Mouse (Mus musculus): ENCODE results near the gene Cenpp. TPM values are rescaled to one million over a fixed set of nuclear protein-coding genes. Genes with fewer than 3 reads are reported as not detected.

Gene Cenpp
- total and polyA plus RNA-seq, 3 experiments = 0.57 to 2.4 (median 1.8) TPM

DNA sequence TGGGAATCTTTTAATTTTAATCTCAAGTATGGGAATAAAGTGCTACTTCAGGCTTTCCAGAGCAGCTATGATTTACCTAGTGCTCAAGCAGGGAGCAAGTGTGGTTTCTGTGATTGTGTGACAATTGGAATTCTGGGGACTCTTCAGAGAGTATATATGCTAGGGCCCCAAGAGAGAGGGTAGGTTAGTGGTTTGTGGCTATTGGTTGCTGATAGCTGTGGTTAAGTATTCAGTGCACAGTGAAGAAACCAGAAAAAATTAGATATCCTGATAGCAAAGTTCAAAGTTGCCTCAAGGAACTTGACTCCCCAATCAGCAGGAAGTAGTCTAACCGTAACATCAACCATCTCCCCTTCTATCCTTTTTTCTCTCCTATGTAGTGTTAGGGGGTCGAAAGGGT is 25.2 kb upstream of the Cenpp start:
- Histone ChIP-seq H3K79me2 (replicated peaks; ENCODE audit: control insufficient read depth, insufficient read depth, low read length) (0 out of 2 replicates have a peak, but pooled peaks cover 2% of the 10 kb centered on the region), H3K36me3 (ENCODE audit: control insufficient read depth, insufficient read depth, low read length) (no peaks in the 10 kb centered on the region; the same call in none of the 2 replicates), H3K9ac (ENCODE audit: low read depth, low read length) (no peak overlapping the region), H3K27ac (no peak overlapping the region), H3K4me3 (no peak overlapping the region), H3K4me1 (ENCODE audit: control insufficient read depth, insufficient read depth, low read length) (peaks cover 5% of the 10 kb centered on the region), H3K27me3 (ENCODE audit: control insufficient read depth, insufficient read depth, low read length) (no peaks in the 10 kb centered on the region)
- WGBS = 84% methylated on average over 2 of the region's 2 CpGs
- DNase-seq = no peak
- TF ChIP-seq EP300 (IDR thresholded peaks at IDR 0.05; ENCODE audit: insufficient read depth, low read depth, low read length) = no peak
- no peak for TF ChIP-seq CTCF (IDR thresholded peaks at IDR 0.05)
- no peak for TF ChIP-seq POLR2A (IDR thresholded peaks at IDR 0.05; ENCODE audit: insufficient read depth, low read depth, low read length)
- intact Hi-C loops (cut with DNase I) = loop anchor here (2.0 kb wide), 1 partner anchor 21 kb away; no protein-coding TSS in a partner anchor

DNA sequence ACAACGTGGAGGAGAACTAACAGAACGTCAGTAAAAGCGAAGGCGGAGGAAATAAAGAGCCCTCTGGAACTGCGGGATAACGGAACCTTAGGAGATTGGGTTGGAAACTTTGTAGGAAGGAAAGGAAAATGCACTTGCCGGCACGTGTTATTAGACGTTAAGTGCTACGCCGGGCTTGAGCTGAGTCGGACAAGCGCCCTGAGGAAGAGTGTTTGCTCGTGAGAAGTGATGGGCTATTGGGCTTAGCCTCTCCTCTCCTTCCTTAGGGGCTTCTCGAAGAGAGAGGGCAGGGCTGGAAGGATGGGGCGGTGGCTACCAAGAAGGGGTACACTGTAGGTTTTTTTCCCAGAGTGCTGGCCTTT is 576 bp upstream of the Cenpp start:
- Histone ChIP-seq H3K27ac (peak overlapping the region; percentile 83), H3K9ac (ENCODE audit: low read depth, low read length) (peak overlapping the region; percentile 85)

DNA sequence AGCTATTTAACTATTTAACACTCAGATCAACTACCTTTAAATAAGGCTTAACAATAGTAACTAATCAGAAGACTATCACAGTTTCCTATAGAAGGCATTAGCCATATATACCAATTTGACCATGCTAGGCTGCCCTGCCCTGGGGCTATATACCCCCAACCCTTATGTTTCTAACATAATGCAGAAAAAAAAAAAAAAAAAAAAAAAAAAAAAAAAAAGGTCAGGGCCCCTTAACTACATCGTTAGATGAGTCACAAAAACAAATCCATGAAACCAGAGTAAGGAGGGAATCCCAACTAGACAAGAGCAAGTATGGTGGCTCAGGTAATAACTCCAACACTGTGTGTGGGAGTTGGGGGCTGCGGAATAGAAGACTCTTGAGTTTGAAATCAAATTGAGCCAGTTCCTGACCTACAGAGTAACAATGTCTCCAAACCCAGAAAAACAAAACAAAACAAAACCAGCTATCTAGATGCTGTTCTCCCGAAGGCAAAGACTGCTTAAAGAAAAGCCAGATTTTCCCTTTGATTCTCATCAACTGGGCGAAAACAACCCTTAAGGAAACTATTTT is 719 bp downstream of the Cenpp start:
- H3K4me3 ChIP-seq = peak overlapping the region; percentile 76
- no peak overlapping the region for H3K27ac ChIP-seq
- TF ChIP-seq POLR2A (IDR thresholded peaks at IDR 0.05; ENCODE audit: insufficient read depth, low read depth, low read length) (no peak), CTCF (IDR thresholded peaks at IDR 0.05) (no peak), EP300 (IDR thresholded peaks at IDR 0.05; ENCODE audit: insufficient read depth, low read depth, low read length) (no peak)
- H3K9ac ChIP-seq (ENCODE audit: low read depth, low read length) = no peak overlapping the region
- no peaks in the 10 kb centered on the region; the same call in 1 of the 2 replicates for H3K36me3 ChIP-seq (ENCODE audit: control insufficient read depth, insufficient read depth, low read length)
- H3K4me1 ChIP-seq (ENCODE audit: control insufficient read depth, insufficient read depth, low read length) = peaks cover 2% of the 10 kb centered on the region; the same call in 1 of the 2 replicates
- H3K27me3 ChIP-seq (ENCODE audit: control insufficient read depth, insufficient read depth, low read length) = no peaks in the 10 kb centered on the region
- DNase-seq = no peak
- intact Hi-C loops (cut with DNase I) = loop anchor here (5.0 kb wide), 1 partner anchor 435 kb away; the partner anchor contains the start of gene Card19
- H3K79me2 ChIP-seq (replicated peaks; ENCODE audit: control insufficient read depth, insufficient read depth, low read length) = no peaks in the 10 kb centered on the region
- 3% methylated on average over 4 of the region's 4 CpGs for WGBS

More for the DNA sequence above, 576 bp upstream of the Cenpp start:
- Histone ChIP-seq H3K79me2 (replicated peaks; ENCODE audit: control insufficient read depth, insufficient read depth, low read length) (no peaks in the 10 kb centered on the region), H3K4me1 (ENCODE audit: control insufficient read depth, insufficient read depth, low read length) (peaks cover 2% of the 10 kb centered on the region; the same call in 1 of the 2 replicates), H3K27me3 (ENCODE audit: control insufficient read depth, insufficient read depth, low read length) (no peaks in the 10 kb centered on the region), H3K36me3 (ENCODE audit: control insufficient read depth, insufficient read depth, low read length) (no peaks in the 10 kb centered on the region; the same call in 1 of the 2 replicates), H3K4me3 (peak overlapping the region; percentile 76)
- DNase-seq = peak in 1 of 2 experiments; percentile 67
- TF ChIP-seq CTCF (IDR thresholded peaks at IDR 0.05) = no peak
- TF ChIP-seq POLR2A (IDR thresholded peaks at IDR 0.05; ENCODE audit: insufficient read depth, low read depth, low read length) = peak; percentile 75
- intact Hi-C loops (cut with DNase I) = loop anchor here (5.0 kb wide), 1 partner anchor 436 kb away; the partner anchor contains the start of gene Card19
- WGBS = under 1% methylated on average over 16 of the region's 16 CpGs

DNA sequence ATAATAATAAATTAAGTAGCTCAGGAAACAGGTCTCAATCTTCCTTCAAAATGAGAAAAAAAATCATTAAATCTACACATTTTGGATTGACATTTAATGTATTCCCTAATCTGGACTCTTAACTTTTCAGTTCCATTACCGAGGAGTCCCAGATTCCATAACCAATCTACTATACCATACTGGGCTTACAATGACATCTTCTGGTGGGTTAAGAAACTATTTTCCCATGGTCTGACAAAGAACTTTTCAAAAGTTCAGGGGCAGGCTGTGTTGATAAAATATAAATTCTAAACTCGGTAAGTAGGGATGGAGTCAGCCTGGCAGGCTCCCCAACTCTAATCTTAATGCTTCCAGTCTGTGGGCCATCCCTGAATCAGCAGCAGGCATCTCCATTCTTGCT is 1.4 kb downstream of the Cenpp start:
- H3K27me3 ChIP-seq (ENCODE audit: control insufficient read depth, insufficient read depth, low read length) = no peaks in the 10 kb centered on the region
- H3K4me3 ChIP-seq = no peak overlapping the region
- H3K27ac ChIP-seq = no peak overlapping the region
- no peak for DNase-seq
- peaks cover 2% of the 10 kb centered on the region; the same call in 1 of the 2 replicates for H3K4me1 ChIP-seq (ENCODE audit: control insufficient read depth, insufficient read depth, low read length)
- TF ChIP-seq EP300 (IDR thresholded peaks at IDR 0.05; ENCODE audit: insufficient read depth, low read depth, low read length) (no peak), CTCF (IDR thresholded peaks at IDR 0.05) (no peak), POLR2A (IDR thresholded peaks at IDR 0.05; ENCODE audit: insufficient read depth, low read depth, low read length) (no peak)
- H3K79me2 ChIP-seq (replicated peaks; ENCODE audit: control insufficient read depth, insufficient read depth, low read length) = no peaks in the 10 kb centered on the region
- H3K9ac ChIP-seq (ENCODE audit: low read depth, low read length) = no peak overlapping the region
- WGBS = 18% methylated on average over 2 of the region's 2 CpGs
- no peaks in the 10 kb centered on the region; the same call in 1 of the 2 replicates for H3K36me3 ChIP-seq (ENCODE audit: control insufficient read depth, insufficient read depth, low read length)
- intact Hi-C loops (cut with DNase I) = loop anchor here (5.0 kb wide), 1 partner anchor 434 kb away; the partner anchor contains the start of gene Card19

DNA sequence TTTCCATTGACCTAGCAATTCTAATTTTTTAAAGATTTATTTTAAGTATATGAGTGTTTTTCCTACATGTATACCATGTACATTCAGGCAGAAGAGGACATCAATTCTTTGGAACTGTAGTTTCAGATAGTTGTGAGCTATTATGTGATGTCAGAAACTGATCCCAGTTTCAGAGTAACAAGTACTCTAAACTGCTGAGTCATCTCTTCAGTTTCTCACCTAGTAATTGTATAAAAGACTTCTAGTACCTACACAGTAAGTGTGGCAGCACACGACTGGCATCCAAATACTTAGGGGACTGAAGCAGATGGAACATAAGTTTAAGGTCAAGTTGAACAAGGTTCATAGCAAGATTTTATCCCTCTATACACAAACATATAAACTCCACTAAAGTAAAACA is 6.6 kb downstream of the Cenpp start:
- Histone ChIP-seq H3K27ac (no peak overlapping the region), H3K9ac (ENCODE audit: low read depth, low read length) (no peak overlapping the region), H3K27me3 (ENCODE audit: control insufficient read depth, insufficient read depth, low read length) (no peaks in the 10 kb centered on the region), H3K4me3 (no peak overlapping the region), H3K4me1 (ENCODE audit: control insufficient read depth, insufficient read depth, low read length) (peaks cover 4% of the 10 kb centered on the region), H3K36me3 (ENCODE audit: control insufficient read depth, insufficient read depth, low read length) (no peaks in the 10 kb centered on the region; the same call in 1 of the 2 replicates), H3K79me2 (replicated peaks; ENCODE audit: control insufficient read depth, insufficient read depth, low read length) (no peaks in the 10 kb centered on the region)
- TF ChIP-seq CTCF (IDR thresholded peaks at IDR 0.05) (no peak), EP300 (IDR thresholded peaks at IDR 0.05; ENCODE audit: insufficient read depth, low read depth, low read length) (no peak), POLR2A (IDR thresholded peaks at IDR 0.05; ENCODE audit: insufficient read depth, low read depth, low read length) (no peak)
- WGBS = 73% methylated on average over 1 of the region's 1 CpGs
- intact Hi-C loops (cut with DNase I) = loop anchor here (5.0 kb wide), 1 partner anchor 89 kb away; no protein-coding TSS in a partner anchor
- no peak for DNase-seq

Data from heart, adult 2 months (tissue).